Mouse (Mus musculus): Measurements from ENCODE around the gene Slc12a8. TPM values are rescaled to one million over a fixed set of nuclear protein-coding genes. Genes with fewer than 3 reads are reported as not detected.

The Slc12a8 gene
- polyA plus RNA-seq, 2 experiments, result 0.94 to 0.97 TPM

- Histone ChIP-seq H3K4me1 (ENCODE audit: control insufficient read depth, insufficient read depth, low read length) (peaks cover 36% of the 10 kb centered on the region), H3K27me3 (ENCODE audit: control insufficient read depth, insufficient read depth, low read length) (no peaks in the 10 kb centered on the region), H3K9me3 (ENCODE audit: control insufficient read depth, low read length) (no peaks in the 10 kb centered on the region), H3K36me3 (ENCODE audit: control insufficient read depth, insufficient read depth, low read length) (no peaks in the 10 kb centered on the region), H3K4me3 (replicated peaks; ENCODE audit: low read length) (no peak overlapping the region), H3K9ac (ENCODE audit: low read depth, low read length, severe bottlenecking) (no peak overlapping the region), H3K4me2 (replicated peaks; ENCODE audit: low read depth, low read length, severe bottlenecking) (no peak overlapping the region), H3K27ac (replicated peaks; ENCODE audit: low read depth, low read length) (no peak overlapping the region)
- no peak for ATAC-seq (ENCODE audit: low FRiP score, low read depth)
- TF ChIP-seq POLR2A (IDR thresholded peaks at IDR 0.05; ENCODE audit: borderline replicate concordance, extremely low read depth, insufficient read depth, insufficient read length), result no peak
- WGBS, result 74% methylated on average over 3 of the region's 3 CpGs
- DNase-seq (ENCODE audit: low spot score), result no peak
These were observed 66.2 kb downstream of the Slc12a8 start for GRCm38 (mm10) chr16:33583333-33583732.

GRCm38 (mm10) chr16:33583881-33584454, 66.8 kb downstream of the Slc12a8 start:
- no peak for TF ChIP-seq POLR2A (IDR thresholded peaks at IDR 0.05; ENCODE audit: borderline replicate concordance, extremely low read depth, insufficient read depth, insufficient read length)
- DNase-seq (ENCODE audit: low spot score), result no peak
- ATAC-seq (ENCODE audit: low FRiP score, low read depth), result no peak
- H3K4me3 ChIP-seq (replicated peaks; ENCODE audit: low read length), result peak overlapping the region; percentile 6; the same call in 1 of the 2 replicates
- peak overlapping the region; percentile 45 for H3K4me2 ChIP-seq (replicated peaks; ENCODE audit: low read depth, low read length, severe bottlenecking)
- no peaks in the 10 kb centered on the region for H3K9me3 ChIP-seq (ENCODE audit: control insufficient read depth, low read length)
- peaks cover 36% of the 10 kb centered on the region for H3K4me1 ChIP-seq (ENCODE audit: control insufficient read depth, insufficient read depth, low read length)
- H3K27me3 ChIP-seq (ENCODE audit: control insufficient read depth, insufficient read depth, low read length), result no peaks in the 10 kb centered on the region
- 23% methylated on average over 19 of the region's 19 CpGs for WGBS
- peak overlapping the region; percentile 69 for H3K27ac ChIP-seq (replicated peaks; ENCODE audit: low read depth, low read length)
- no peaks in the 10 kb centered on the region for H3K36me3 ChIP-seq (ENCODE audit: control insufficient read depth, insufficient read depth, low read length)
- H3K9ac ChIP-seq (ENCODE audit: low read depth, low read length, severe bottlenecking), result peak overlapping the region; percentile 36

GRCm38 (mm10) chr16:33584455-33585082, 67.4 kb downstream of the Slc12a8 start:
- 15% methylated on average over 13 of the region's 13 CpGs for WGBS
- peak overlapping the region; percentile 36 for H3K9ac ChIP-seq (ENCODE audit: low read depth, low read length, severe bottlenecking)
- no peaks in the 10 kb centered on the region for H3K9me3 ChIP-seq (ENCODE audit: control insufficient read depth, low read length)

GRCm38 (mm10) chr16:33585083-33585460, 67.9 kb downstream of the Slc12a8 start:
- no peaks in the 10 kb centered on the region for H3K9me3 ChIP-seq (ENCODE audit: control insufficient read depth, low read length)
- TF ChIP-seq POLR2A (IDR thresholded peaks at IDR 0.05; ENCODE audit: borderline replicate concordance, extremely low read depth, insufficient read depth, insufficient read length), result no peak
- H3K27me3 ChIP-seq (ENCODE audit: control insufficient read depth, insufficient read depth, low read length), result no peaks in the 10 kb centered on the region
- no peak overlapping the region for H3K4me3 ChIP-seq (replicated peaks; ENCODE audit: low read length)
- no peak overlapping the region for H3K4me2 ChIP-seq (replicated peaks; ENCODE audit: low read depth, low read length, severe bottlenecking)
- peak overlapping the region; percentile 69 for H3K27ac ChIP-seq (replicated peaks; ENCODE audit: low read depth, low read length)
- DNase-seq (ENCODE audit: low spot score) (no peak), ATAC-seq (ENCODE audit: low FRiP score, low read depth) (no peak)
- 21% methylated on average over 4 of the region's 4 CpGs for whole genome bisulfite sequencing
- peaks cover 36% of the 10 kb centered on the region for H3K4me1 ChIP-seq (ENCODE audit: control insufficient read depth, insufficient read depth, low read length)
- no peaks in the 10 kb centered on the region for H3K36me3 ChIP-seq (ENCODE audit: control insufficient read depth, insufficient read depth, low read length)
- peak overlapping the region; percentile 36; the same call in 1 of the 2 replicates for H3K9ac ChIP-seq (ENCODE audit: low read depth, low read length, severe bottlenecking)

More at GRCm38 (mm10) chr16:33584455-33585082, 67.4 kb downstream of the Slc12a8 start:
- peak; percentile 62 for DNase-seq (ENCODE audit: low spot score)
- Histone ChIP-seq H3K4me2 (replicated peaks; ENCODE audit: low read depth, low read length, severe bottlenecking) (peak overlapping the region; percentile 45), H3K4me3 (replicated peaks; ENCODE audit: low read length) (peak overlapping the region; percentile 6; the same call in 1 of the 2 replicates), H3K27ac (replicated peaks; ENCODE audit: low read depth, low read length) (peak overlapping the region; percentile 69), H3K4me1 (ENCODE audit: control insufficient read depth, insufficient read depth, low read length) (peaks cover 36% of the 10 kb centered on the region), H3K36me3 (ENCODE audit: control insufficient read depth, insufficient read depth, low read length) (no peaks in the 10 kb centered on the region), H3K27me3 (ENCODE audit: control insufficient read depth, insufficient read depth, low read length) (no peaks in the 10 kb centered on the region)
- no peak for TF ChIP-seq POLR2A (IDR thresholded peaks at IDR 0.05; ENCODE audit: borderline replicate concordance, extremely low read depth, insufficient read depth, insufficient read length)
- ATAC-seq (ENCODE audit: low FRiP score, low read depth), result peak; percentile 66

GRCm38 (mm10) chr16:33587283-33588127, 70.4 kb downstream of the Slc12a8 start:
- WGBS, result 45% methylated on average over 16 of the region's 16 CpGs
- H3K36me3 ChIP-seq (ENCODE audit: control insufficient read depth, insufficient read depth, low read length), result no peaks in the 10 kb centered on the region
- no peak overlapping the region for H3K4me3 ChIP-seq (replicated peaks; ENCODE audit: low read length)
- no peak overlapping the region for H3K9ac ChIP-seq (ENCODE audit: low read depth, low read length, severe bottlenecking)
- ATAC-seq (ENCODE audit: low FRiP score, low read depth), result peak; percentile 86
- peak overlapping the region; percentile 66 for H3K27ac ChIP-seq (replicated peaks; ENCODE audit: low read depth, low read length)
- peak overlapping the region; percentile 6; the same call in 1 of the 2 replicates for H3K4me2 ChIP-seq (replicated peaks; ENCODE audit: low read depth, low read length, severe bottlenecking)
- H3K9me3 ChIP-seq (ENCODE audit: control insufficient read depth, low read length), result no peaks in the 10 kb centered on the region
- peaks cover 28% of the 10 kb centered on the region for H3K4me1 ChIP-seq (ENCODE audit: control insufficient read depth, insufficient read depth, low read length)
- TF ChIP-seq POLR2A (IDR thresholded peaks at IDR 0.05; ENCODE audit: borderline replicate concordance, extremely low read depth, insufficient read depth, insufficient read length), result no peak
- DNase-seq (ENCODE audit: low spot score), result peak; percentile 83
- no peaks in the 10 kb centered on the region for H3K27me3 ChIP-seq (ENCODE audit: control insufficient read depth, insufficient read depth, low read length)

Measured in limb, embryonic 14.5 days (tissue).